Mouse (Mus musculus) lung, postnatal 25 days (tissue): ENCODE data around the gene Plxnc1.

Experiments used
- DNase-seq: peaks from one replicate; pipeline ENCODE4 v3.0.0; 2022; ENCODE audit warnings: low spot score

Gene Plxnc1

GRCm38 (mm10) chr10:94919960-94920359 is 24.7 kb downstream of the Plxnc1 start:
- no peak for DNase-seq

- DNase-seq: no peak
Observed at GRCm38 (mm10) chr10:94919552-94919951, 25.1 kb downstream of the Plxnc1 start.

- DNase-seq: no peak
Observed at GRCm38 (mm10) chr10:94918618-94919017, 26.0 kb downstream of the Plxnc1 start.

- no peak for DNase-seq
Observed at GRCm38 (mm10) chr10:94917990-94918389, 26.6 kb downstream of the Plxnc1 start.

- DNase-seq: no peak
Observed at GRCm38 (mm10) chr10:94917354-94917753, 27.3 kb downstream of the Plxnc1 start.

GRCm38 (mm10) chr10:94916610-94917009 is 28.0 kb downstream of the Plxnc1 start:
- no peak for DNase-seq

- DNase-seq: no peak
Observed at GRCm38 (mm10) chr10:94915746-94916145, 28.9 kb downstream of the Plxnc1 start.

- DNase-seq: no peak
Observed at GRCm38 (mm10) chr10:94914081-94914480, 30.6 kb downstream of the Plxnc1 start.

- DNase-seq: no peak
Observed at GRCm38 (mm10) chr10:94913336-94913739, 31.3 kb downstream of the Plxnc1 start.

GRCm38 (mm10) chr10:94912551-94912950 is 32.1 kb downstream of the Plxnc1 start:
- no peak for DNase-seq

- DNase-seq: no peak
Observed at GRCm38 (mm10) chr10:94911102-94911501, 33.5 kb downstream of the Plxnc1 start.

GRCm38 (mm10) chr10:94910570-94910969 is 34.1 kb downstream of the Plxnc1 start:
- no peak for DNase-seq

GRCm38 (mm10) chr10:94909789-94910188 is 34.8 kb downstream of the Plxnc1 start:
- no peak for DNase-seq

- no peak for DNase-seq
Observed at GRCm38 (mm10) chr10:94908976-94909717, 35.5 kb downstream of the Plxnc1 start.

GRCm38 (mm10) chr10:94905689-94906473 is 38.8 kb downstream of the Plxnc1 start:
- DNase-seq: no peak

GRCm38 (mm10) chr10:94905219-94905618 is 39.4 kb downstream of the Plxnc1 start:
- DNase-seq: no peak

- DNase-seq: no peak
Observed at GRCm38 (mm10) chr10:94896950-94897349, 47.7 kb downstream of the Plxnc1 start.

GRCm38 (mm10) chr10:94896311-94896710 is 48.3 kb downstream of the Plxnc1 start:
- DNase-seq: no peak

GRCm38 (mm10) chr10:94895876-94896275 is 48.8 kb downstream of the Plxnc1 start:
- DNase-seq: no peak

GRCm38 (mm10) chr10:94889735-94890134 is 54.9 kb downstream of the Plxnc1 start:
- DNase-seq: no peak

GRCm38 (mm10) chr10:94883216-94883615 is 61.4 kb downstream of the Plxnc1 start:
- DNase-seq: no peak

GRCm38 (mm10) chr10:94871506-94871905 is 73.1 kb downstream of the Plxnc1 start:
- DNase-seq: no peak

- DNase-seq: no peak
Observed at GRCm38 (mm10) chr10:94871102-94871501, 73.5 kb downstream of the Plxnc1 start.
